Mouse (Mus musculus) MEL (cell line): ENCODE measurements around the gene Brwd1.

Source experiments
- CTCF ChIP-seq, 3 experiments: IDR thresholded peaks in 2 of 3; conservative IDR thresholded peaks in 1 of 3; 2 replicates each; pipeline ENCODE4 v1.5.1; 2011 to 2012; ENCODE audit warnings: low read length in 3 of 3, low read depth in 2 of 3, mild to moderate bottlenecking in 2 of 3, improper control_type of control experiment in 1 of 3, inconsistent platforms in 1 of 3, mixed read lengths in 1 of 3, moderate library complexity in 1 of 3; ENCODE audit not compliant: control insufficient read depth in 1 of 3, insufficient read depth in 1 of 3, poor library complexity in 1 of 3, severe bottlenecking in 1 of 3
- GABPA ChIP-seq: IDR thresholded peaks from 2 replicates; pipeline ENCODE4 v1.6.1; 2012; ENCODE audit warnings: low read depth, mild to moderate bottlenecking, inconsistent platforms, low read length, improper control_type of control experiment, moderate library complexity
- MEF2A ChIP-seq: IDR thresholded peaks from 2 replicates; pipeline ENCODE4 v1.6.1; 2014; ENCODE audit warnings: low read depth, mild to moderate bottlenecking, inconsistent platforms, low read length, improper control_type of control experiment; ENCODE audit not compliant: poor library complexity, insufficient replicate concordance, severe bottlenecking; ENCODE audit errors: extremely low read depth
- POLR2A ChIP-seq, 2 experiments: IDR thresholded peaks; 2 replicates each; pipeline ENCODE4 v1.6.1; 2011 to 2012; ENCODE audit warnings: low read length in 2 of 2, mild to moderate bottlenecking in 2 of 2, control low read depth in 1 of 2, improper control_type of control experiment in 1 of 2, low read depth in 1 of 2, moderate library complexity in 1 of 2; ENCODE audit not compliant: control insufficient read depth in 1 of 2, insufficient read depth in 1 of 2, poor library complexity in 1 of 2
- RAD21 ChIP-seq: IDR thresholded peaks from 2 replicates; pipeline ENCODE4 v1.6.1; 2011; ENCODE audit warnings: mild to moderate bottlenecking, low read depth, low read length, improper control_type of control experiment
- SMC3 ChIP-seq: IDR thresholded peaks from 2 replicates; pipeline ENCODE4 v1.6.1; 2011; ENCODE audit warnings: low read depth, low read length, improper control_type of control experiment

GRCm38 (mm10) chr16:96085597-96085996, 3.3 kb upstream of the Brwd1 start:
- no peak for TF ChIP-seq CTCF (IDR thresholded peaks at IDR 0.05 in 2 of 3, conservative IDR thresholded peaks at IDR 0.05 in 1 of 3; ENCODE audit: control insufficient read depth in 1 of 3, insufficient read depth in 1 of 3, low read depth in 2 of 3, low read length in 3 of 3, poor library complexity in 1 of 3, severe bottlenecking in 1 of 3)
- no peak for TF ChIP-seq GABPA
- TF ChIP-seq RAD21 = no peak
- TF ChIP-seq MEF2A = no peak
- no peak for TF ChIP-seq SMC3
- no peak for TF ChIP-seq POLR2A (IDR thresholded peaks at IDR 0.05; ENCODE audit: control insufficient read depth in 1 of 2, insufficient read depth in 1 of 2, low read depth in 1 of 2, low read length in 2 of 2, poor library complexity in 1 of 2)
